Mouse (Mus musculus) gastrocnemius, adult 8-10 months (tissue): ENCODE measurements at regions not wholly inside any gene's neighbourhood (a gene's known extent, or its start where the extent isn't known, plus 50 kb on each side); places are given as distances from the start of the nearest gene placed in this dataset.
A peak's percentile ranks its signal among the peaks of the same experiment; 100 is the strongest.

Experiments used
- DNase-seq, 2 experiments: peaks; one replicate each; pipeline ENCODE4 v3.0.0; 2022; ENCODE audit warnings: low spot score in 2 of 2

DNA sequence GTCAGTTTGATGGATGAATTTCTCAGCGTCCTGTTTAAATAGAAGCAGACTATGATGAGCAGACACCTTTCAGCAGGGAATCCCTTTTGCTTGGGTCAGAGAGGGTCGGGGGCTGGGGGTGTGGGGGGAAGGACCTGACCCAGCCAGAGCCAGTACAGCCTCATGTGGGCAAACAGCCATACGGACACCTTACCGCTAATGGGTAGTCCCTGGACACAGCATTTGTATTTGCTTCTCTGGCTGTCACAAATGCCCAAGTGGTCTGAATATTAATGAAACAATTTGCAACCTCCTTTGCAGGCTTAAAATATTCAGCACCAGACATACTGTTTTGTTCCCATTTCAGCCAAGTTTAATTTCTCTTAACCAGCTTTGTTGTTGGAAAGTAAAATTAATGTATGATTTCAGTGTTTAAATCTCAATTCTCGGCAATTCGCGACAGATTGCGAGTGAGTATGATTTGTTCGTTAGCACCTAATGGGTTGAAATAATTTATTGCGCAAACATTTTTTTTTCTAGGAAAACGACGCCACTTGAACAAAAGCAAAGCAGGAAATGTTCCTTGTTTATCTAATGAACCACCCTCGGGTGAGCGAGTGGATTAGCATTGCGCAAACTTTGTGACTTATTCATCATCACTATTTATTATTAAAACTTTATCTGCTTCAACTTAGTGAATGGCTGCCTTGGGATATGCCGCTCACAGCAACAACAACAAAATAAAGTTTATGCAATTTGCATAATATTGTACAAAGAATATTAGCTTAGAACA is 166.2 kb downstream of the Cdh26 start:
- no peak for DNase-seq

DNA sequence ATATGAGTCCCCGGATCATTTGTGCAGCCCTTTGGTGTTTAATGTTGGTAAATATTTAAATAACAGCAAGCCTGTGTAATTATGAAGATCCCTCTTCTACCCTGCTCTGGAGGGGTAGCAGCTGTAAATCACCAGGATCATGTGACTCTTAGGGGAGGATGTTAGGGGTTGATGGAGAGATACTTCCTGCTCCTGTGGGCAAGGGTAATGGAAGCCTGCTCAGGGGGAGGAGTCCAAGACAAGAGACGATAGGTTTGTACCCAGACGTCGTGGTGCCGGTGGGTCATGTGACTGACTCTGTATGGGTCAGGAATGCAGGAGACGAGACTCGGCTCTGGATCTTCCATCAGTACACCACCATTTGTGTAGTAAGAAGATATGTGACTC is 166.7 kb downstream of the Cdh26 start:
- DNase-seq = no peak

DNA sequence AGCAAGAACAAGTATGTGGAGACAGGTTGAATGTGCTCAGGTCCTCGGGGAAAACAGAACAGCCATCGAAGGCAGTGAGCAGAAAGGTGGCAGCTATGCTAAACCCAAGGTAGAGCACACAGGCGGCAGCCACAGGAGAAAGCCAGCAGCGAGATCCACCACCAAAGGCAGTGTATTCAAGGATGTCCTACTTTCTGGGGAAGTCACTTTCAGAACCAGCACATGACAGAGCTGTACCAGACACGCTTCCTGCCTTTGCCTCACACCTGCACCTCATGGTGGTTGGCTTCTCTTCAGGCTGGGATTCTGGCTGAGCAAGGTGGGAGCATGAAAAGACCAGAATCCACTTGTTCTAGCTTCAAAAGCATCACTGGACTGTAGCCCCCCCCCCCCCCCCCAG is 168.0 kb downstream of the Cdh26 start:
- no peak for DNase-seq

DNA sequence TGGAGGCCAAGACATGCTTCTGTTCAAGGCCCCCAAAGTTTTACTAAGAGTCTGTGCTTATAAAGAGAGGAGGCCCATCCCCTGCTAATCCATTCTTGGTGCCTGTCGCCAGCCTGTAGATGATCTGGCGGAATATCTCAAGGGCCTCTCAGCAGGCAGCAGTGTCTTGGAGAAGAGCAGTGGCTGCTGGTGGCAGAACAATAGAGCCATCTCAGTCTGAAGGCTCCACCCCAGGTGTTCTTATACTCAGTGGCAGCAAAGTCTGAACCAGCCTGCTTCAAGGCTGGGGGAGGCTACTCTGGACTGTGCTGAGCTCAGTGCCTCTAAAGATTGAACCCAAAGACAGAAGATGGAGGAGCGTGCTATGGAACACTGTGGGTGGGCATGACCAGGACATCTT is 168.5 kb downstream of the Cdh26 start:
- DNase-seq = no peak

DNA sequence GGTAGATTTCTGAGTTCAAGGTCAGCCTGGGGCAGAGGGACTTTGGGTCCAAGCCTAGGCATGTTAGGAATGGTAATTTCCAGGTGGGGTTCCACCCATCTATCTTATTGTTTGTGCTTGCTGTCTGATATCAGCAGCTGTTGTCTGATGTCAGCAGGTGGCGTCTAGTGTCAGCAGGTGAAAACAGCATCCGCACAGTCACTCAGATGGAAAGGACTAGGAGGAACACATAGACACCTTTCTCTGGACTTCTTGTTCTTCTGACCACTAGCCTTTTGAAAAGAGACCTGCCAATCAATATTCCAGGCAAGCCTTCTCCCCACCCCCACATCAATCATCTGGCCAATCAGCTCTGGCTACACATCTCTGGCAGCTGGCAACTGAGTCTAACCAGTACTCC is 173.1 kb downstream of the Cdh26 start:
- no peak for DNase-seq

DNA sequence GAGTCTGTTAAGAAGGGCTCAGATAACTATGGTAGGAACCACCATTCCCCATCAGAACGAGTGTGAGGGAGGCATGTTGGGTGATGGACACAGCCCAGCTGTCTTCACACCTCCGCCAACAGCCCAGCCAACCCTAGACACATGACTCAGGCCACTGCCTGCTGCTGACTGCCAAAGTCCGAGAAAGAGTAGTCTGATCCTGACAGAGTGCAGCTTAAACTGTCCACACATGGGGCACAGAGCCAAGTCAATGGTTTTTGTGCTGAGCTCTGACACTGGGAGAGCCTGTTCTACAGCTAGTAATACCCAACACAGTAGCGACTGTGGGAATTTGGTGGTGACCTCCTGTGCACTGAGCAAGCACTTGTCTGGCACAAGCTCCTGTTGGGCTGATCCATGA is 176.4 kb downstream of the Cdh26 start:
- DNase-seq = peak; percentile 43 to 63

DNA sequence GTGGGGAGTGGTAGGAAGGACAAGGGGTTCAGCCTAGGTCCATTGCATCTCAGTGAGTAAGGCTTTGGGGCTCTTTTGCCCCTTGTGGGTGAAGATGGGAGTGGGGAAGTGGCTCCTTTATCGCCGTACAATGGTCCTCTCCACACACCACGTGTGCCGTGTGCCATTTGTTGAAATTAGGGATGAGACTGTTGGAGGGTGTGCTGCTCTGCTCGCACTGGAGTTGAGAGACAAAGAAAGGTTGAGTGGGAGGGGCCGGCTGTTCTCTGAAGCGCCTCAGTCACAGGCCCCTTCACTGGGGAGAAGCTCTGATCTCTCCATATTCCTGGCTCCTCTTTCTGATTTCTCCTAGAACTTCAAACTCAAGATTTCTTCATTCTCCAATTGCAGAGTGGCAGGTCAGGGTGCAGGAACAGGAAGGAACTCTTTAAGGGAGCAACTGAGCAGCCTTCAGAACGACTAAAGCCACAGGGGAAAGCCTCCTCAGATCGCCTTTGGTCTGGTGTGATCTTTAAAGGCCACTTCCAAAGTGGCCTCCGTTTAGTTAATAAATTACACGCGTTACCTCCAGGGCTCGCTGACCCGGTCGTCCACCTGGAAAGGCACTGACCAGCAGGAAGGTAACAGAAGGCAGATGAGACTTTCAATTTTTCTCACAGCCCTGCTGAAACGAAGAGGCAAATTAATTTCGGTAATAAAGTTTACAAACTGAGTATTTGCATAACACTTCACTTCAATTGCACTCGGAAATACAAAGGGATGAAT is 180.1 kb downstream of the Cdh26 start:
- DNase-seq = no peak

DNA sequence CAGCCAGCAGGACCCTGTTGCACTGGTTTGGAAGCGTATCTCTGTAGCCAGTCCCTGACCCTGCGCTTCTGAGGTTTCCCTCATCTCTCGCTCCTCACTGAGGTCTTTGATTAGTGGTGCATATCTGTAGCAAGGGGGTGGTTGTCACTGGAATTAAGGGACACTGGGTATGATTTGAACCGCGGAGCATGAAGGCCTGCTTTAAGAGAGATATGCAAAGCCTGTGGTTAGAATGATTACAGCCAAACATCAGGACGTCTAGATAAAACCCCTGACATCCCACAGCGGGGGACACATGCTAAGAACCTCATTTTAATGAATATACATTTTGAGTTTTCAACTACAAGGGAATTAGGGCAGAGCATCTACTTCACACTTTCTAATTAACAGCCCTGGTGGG is 184.4 kb downstream of the Cdh26 start:
- DNase-seq = no peak

DNA sequence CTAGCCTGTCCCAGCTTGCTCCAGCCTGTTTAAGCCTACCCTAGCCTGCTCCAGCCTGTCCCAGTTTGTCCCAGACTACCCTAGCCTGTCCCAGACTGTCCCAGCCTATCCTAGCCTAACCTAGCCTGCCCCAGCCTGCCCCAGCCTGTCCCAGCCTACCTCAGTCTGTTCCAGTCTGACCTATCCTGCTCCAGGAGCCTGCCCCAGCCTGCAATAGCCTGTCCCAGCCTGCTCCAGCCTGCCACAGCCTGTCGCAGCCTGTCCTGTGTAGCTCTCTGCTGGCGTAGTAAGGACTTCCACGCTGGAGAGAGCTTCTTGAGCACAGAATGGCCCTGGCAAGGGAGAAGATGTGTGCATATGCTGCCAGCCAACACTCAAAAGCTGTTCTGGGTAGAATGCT is 192.5 kb downstream of the Cdh26 start:
- DNase-seq = no peak

DNA sequence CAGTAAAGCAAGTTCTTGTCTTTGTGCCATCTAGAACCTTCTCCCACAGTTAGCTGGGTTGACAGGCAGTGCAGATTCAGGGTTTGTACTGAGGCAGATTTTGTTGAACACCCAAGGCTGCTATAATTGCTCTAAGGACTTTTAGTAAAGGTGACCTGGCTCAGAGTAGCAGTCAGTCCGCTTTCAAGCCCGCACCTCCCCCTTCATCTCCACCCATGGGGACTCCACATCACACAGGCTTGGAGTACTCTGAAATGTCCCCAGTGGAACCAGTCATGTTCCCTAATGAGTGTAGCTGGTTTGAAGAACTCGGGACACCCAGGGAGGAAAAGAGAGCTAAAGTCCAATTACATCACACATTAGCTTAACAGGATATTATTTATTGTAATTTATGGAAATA is 194.1 kb downstream of the Cdh26 start:
- no peak for DNase-seq

DNA sequence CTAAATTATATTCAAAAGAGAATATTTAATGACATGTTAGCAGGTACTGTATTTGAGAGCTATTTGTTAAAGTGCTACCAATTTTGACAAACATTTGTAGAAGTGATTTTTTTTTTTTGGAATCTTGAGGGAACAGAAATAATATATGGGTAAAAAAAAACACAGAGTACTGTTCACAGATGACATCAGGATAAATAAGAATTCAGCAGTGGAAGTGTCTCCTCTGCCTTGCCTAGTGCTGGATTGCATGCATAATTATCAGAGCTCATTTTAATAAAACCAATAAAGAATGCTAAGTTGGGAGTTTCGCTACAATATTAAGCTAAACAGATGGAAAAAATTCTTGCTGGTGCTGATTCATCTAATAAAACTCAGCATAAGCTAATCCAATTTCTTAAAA is 194.6 kb downstream of the Cdh26 start:
- DNase-seq = no peak

DNA sequence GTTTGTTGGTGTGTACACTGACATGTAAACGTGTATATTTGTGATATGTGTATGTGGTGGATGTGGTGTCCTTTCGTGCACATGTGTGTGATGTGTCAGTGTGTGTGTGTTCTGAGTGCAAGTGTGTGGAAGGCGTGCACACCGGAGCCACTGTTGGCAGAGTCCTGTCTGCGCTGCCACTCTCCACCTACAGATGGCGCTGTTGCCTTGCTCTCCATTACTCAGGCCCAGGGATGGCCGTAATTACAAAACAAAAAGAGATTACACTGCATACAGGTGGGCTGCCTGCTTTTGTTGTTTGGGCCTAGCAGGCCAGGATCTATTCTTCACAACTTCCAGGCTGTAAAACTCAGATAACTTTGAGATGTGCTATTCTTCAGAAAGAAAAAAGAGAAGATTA is 199.4 kb downstream of the Cdh26 start:
- peak; percentile 27 to 33 for DNase-seq

DNA sequence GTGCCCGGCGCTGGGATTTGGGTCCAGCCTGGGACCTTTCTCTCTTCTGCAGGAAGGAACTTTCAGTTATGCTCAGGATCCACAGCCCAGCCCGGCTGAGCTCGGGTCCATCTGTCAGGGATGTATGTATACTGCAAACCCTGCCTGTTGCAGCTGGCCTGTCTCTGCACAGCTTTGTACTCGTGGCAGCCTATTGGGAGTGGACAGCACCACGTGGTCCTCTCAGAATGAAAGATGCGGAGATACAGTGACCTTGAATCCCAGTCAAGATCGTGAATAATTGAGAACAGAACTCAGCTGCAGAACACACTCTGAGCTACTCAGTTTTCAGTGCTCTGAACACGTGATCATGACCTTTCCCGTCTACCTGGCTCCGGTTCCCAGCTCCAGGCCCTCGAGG is 200.2 kb downstream of the Cdh26 start:
- DNase-seq = no peak

DNA sequence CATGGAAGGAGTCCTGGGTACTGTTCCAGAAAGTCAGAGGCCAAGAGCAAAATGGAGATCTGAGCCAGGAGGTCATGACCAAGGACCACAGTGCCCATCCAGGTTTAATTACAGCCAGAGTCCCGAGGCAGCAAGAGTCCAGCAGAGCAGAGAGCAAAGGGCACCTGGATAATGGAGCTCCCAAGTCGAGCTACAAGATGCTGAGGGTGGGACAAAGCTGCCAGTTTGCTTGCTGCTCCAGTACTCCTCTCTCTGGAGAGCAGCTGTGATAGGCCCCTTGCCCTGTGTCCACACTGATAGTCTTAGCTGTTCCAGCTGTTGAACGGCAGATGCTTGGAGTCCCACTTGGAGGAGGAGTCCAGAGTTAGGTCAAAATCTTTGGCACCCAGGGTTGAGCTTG is 201.0 kb downstream of the Cdh26 start:
- DNase-seq = no peak

DNA sequence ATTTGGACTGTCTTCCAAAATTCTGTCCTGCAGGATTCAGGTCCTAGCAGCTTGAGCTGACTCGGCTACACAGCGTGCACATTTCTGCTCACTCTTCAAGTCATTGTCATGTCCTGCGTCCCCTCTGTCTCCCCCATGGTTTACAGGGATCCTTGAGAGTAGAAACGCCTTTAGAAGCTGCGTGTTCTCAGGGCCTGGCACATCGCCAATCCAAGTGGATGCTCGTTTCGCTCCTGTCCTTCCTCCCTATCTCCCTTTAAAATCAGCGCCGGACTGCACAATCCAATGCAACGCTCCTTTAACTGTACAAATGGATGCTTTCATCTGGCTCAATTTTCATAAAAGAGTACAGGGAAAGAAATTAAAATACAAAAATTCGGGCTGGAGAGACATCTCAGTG is 201.6 kb downstream of the Cdh26 start:
- DNase-seq = no peak

DNA sequence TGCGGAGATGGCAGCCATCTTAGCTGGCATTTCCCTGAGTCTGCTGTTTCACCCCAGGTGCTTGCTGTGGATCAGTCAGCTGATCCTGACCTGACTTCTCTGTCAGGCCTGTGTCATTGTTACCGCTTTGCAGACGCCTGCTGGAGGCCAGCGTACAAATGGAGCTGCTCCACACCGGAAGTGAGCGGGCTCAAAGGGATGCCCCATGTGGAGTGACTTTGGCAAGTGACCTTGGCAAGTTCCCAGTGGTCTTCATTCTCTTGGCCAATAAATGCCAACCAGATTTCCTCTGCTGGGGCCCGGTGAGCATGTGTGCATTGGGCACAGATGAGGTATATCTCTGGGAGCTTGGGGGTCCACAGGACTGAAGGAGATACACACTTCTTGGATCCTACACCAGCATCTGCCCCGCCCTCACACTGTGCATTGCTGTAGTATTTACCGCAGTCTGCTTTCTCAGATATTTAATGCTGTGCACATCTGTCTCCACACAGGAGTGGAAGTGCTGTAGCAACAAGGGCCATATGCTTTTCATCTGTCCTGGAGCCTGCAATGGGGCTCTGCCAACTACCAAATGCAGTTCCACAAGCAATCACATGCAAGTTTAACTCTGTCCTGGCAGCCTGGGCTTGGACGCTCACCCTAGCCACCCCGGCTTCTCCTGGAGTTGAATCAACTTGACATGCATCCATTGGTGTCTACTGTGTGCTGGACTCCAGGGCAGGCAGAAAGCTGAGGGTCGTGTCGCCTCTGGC is 202.7 kb downstream of the Cdh26 start:
- DNase-seq = no peak

DNA sequence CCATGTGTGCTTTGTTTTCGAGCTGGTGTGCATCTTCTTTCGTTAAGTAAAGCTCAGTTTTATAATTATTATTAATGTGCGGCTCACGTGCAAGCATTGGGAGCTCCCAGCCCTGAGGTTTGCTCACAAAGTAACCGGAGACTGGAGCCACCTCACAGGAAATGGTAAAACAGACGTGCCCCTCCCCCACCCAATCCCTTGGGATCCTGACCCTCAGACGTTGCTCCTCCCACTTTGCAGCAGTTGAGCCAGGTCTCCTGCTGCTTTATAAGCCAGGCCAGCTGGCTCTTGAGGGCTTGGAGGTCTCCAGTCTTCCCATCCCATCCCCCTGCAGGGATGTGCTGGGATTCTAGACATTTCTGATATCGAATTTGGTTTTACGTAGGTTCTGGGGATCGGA is 203.8 kb downstream of the Cdh26 start:
- DNase-seq = no peak

DNA sequence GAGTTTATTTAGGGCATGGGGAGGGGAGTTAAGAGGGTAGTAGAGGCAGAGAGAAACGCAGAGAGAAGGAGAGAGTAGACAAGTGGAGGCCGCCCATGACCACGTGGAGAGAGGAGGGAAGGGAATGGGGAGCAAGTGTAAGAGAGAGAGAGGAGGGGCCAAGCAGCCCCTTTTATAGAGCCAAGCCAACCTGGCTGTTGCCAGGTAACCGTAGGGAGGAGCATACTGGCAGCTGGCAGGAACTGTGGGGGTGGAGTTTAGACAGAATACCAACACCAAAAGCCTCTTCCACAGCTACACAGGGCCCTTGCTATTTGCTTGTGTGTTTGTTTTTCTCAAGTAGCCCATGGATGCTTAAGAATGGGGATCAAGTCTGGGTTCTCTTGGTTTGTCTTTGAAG is 205.4 kb downstream of the Cdh26 start:
- DNase-seq = no peak

DNA sequence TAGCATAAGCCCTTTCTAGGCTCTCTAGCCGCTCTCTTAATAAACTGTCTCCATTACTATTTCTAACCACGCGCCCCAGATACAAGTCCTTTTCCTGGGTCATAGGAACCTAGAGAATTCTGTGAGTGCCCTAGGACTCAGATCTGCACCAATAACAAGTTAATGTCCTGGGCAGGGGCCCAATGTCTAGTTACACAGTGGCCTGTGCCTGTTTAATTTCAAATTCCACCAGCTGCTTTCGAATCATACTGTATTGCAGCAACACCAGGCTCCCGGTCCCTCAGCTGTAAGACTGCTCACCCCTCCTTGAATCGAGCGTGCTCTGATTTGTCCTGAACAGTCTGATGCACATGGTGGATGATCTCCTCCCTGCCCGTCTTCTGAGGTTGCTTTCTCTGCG is 206.6 kb downstream of the Cdh26 start:
- DNase-seq = no peak

DNA sequence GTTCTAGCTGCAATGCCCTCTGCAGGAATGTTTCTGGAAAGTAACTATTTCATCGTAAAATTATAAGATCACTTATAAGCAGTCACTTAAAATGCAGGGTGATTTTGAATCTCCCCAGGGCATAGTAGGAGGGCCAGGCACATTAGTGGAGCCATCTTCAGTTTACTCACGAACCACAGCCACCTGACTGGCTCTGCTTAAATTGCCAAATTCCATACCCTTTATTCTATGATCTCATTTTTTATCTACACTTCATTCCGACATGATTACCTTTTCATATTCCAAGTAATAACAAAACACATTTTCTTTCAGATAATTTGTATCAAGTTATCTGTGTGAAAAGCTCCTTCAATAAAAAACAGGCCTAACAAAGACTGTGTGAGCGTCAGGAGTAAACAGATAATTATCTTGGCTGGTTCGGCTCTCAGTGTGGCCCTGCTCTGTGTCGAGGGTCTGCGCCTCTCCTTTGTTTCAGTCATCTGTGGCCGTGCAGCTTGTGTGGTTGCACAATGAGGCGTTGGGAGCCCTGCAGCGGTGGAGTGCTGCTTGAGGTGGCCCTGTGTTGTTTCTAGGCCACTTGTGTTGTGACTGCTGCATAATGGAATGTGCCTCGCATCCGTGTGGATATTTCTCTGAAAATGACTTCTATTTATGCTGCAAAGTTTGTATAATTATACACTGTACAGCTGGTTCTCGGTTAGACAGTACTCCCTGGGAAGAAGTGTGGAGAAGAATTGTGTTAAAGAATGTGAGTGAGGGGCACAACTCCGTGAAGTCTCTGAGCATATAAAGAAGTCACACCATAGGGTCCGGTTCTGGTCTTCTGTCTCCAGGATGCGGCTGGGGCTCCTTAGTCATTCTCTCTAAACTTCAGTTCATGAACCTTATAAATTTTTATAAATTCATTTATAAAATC is 212.1 kb downstream of the Cdh26 start:
- no peak for DNase-seq

DNA sequence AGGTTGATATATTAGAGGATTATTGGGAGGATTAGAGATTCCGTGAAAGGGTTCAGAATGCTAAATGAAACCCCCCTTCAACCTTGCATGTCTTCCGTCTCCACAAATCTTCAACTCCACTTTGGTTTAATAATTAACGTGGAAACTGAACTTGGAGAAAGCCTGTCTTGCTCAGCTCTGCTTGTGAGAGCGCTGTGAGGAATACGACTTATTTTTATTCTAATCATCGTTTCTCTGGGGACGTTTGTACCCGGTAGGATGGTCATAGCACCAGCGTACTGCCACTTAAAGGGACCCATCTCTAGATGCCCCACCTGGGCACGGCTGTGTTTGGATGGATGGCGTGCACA is 212.7 kb downstream of the Cdh26 start:
- DNase-seq = no peak

DNA sequence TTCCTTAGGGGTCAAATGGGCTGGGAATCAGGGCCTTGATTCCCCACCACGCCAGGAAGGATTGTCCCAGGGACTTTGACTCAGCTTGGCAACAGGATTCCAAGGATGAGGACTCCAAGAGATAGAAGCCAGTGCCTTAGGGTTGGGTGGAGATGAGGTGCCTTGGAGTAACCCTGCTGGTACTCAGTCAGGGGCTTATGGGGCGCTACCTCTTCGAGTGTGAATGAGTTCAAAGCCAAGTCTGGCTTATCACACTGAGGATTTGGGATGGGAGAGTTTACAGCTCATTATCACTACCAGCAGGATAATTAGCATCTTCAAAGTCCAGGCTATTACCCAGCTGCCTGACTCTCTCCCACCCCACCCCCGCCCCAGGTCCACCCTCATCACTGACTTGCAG is 213.5 kb downstream of the Cdh26 start:
- no peak for DNase-seq
